Mouse (Mus musculus): ENCODE measurements around the gene 2210016F16Rik.
"Not testable (repeated sequence)": the region's sequence is repeated elsewhere in the genome, so short reads cannot be mapped to it uniquely, and the experiment has no call there.

The 2210016F16Rik gene

DNA sequence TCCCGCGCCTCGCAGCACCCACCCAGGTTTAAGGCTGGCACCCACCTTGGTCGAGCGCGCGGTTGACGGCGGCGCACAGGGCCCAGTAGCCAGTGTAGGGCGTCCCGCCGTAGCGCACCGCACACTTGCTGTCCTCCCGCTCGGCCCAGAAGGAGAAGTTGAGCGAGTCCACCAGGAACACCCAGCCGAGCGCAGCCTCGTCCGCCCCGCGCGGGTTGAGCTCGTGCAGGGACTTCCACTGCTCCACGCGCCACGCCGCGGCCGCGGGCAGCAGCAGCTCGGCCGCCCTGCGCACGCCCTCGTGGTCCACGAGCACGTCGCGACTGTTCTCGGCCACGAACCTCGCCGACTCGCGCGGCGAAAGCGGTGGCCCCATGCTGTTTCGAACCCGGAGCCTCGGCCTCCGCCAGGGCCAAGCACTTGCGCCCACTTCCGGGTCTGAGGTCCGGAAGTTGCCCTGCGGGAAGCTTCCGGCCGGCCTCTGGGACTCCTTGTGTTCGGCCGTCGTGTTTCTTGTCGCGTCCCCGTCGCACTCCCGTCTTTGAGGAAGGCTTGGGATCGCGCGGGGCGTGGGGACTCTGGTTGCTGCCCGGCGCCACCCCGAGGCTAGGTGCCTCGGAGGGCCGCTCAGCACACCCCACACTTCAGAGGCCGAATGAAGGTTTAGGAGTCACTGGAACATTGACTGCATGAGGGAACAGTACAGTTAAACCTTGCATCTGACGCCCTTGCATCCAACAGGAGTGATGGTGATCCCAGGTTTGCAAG lies at the start of gene 2210016F16Rik:
Gene 2210016F16Rik (minus strand): TSS at position 447 of the 768 bp plus-strand sequence.
- no peak for DNase-seq (ENCODE audit: low read depth, low spot score)

DNA sequence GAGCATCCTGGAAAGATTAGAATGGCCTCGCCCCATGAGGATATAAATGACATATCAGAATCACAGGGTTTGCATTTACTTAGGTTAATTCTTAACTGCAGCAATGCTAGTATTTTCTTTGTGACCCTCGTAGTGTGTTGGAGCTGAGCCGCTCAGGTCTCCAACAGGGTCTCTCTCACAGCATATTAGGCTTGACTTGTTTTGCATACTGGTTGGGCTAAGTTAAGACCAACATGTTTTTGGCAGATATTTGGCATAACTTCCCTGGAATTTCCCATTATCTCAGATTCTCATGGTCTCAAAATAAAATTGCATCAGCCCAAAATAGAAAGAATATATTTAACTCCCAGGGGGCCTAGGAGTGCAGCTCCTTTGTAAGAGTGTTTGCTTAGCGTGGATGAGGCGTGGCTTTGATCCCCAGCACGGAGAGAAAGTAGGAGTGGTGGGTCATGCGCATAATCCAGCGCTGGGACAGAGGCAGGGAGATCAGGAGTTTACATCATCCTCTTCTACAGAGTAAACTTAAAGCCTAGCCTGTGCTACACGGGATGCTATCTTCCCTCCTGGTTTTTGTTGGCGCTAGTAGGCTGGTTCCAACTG lies 38.1 kb upstream of the 2210016F16Rik start:
- DNase-seq (ENCODE audit: low read depth, low spot score), result no peak

DNA sequence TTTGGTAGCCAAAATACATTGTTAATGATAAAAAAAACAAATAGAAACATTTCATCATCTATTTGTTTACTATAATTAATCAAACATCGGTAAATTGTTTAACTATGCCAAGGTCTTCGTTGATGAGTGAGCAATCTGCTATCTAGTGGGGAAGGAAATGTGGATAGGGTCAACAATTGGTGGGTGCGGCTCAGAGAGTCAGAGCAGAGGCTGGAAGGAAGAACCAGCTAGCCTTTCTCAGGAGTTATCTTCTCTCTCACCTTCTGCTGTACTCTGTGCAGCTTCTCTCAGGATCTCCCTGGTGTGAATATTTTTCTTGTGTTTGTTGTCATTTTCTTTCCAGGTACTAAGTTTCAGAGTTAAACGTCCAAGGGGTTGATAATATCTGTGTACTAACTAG lies 37.2 kb upstream of the 2210016F16Rik start:
- DNase-seq (ENCODE audit: low read depth, low spot score), result no peak

DNA sequence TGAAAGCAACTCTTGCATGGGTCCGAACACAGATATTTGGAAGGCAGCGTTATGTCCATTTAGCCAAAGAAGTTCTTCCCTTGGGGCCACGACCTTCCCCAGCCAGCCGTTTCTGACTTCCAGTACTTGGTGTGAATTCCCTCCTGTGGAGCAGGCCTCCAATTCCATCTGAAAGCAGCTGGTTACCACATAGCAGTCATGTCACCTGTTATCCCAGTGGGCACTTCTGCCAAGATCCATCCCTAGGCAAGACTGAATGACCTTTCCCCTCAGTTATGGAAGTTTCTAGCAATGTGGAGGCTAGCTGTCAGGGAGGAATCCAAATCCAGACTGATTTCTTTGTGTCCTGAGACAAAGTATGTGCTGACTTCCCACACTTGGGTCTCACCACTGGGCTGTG lies 36.0 kb upstream of the 2210016F16Rik start:
- DNase-seq (ENCODE audit: low read depth, low spot score), result no peak

DNA sequence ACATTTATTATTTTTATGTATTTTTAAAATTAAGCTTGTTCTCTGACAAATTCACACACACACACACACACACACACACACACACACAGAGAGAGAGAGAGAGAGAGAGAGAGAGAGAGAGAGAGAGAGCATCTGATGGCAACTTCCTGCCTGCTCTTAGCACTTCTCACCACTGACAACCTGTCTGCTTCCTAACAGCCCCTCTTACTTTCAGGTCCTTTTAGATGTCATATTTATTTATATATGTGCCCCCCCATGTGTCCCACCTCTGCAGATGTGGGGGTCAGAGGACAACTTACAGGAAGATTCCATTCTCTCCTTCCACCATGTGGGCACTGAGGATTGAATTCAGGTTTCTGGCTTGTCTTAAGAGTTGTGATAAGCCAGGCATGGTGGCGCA lies 34.2 kb upstream of the 2210016F16Rik start:
- no peak for DNase-seq (ENCODE audit: low read depth, low spot score)

DNA sequence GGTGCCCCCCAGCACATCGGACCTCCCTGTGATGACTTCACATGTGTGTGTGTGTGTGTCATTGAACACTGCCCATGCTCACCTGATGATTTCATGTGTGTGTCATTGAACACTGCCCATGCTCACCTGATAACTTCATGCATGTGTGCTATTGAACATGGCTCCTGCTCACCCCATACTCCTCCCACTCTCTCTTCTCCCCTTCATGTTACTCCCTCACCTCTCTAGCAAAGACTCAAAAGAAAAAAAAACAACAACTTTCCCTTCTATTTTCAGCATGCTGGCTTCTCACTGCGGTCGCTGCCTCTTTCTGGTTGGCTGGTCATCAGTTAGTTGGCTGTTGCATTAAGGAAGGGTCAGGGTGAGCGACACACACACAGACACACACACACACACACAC lies 33.6 kb upstream of the 2210016F16Rik start:
- no peak for DNase-seq (ENCODE audit: low read depth, low spot score)

DNA sequence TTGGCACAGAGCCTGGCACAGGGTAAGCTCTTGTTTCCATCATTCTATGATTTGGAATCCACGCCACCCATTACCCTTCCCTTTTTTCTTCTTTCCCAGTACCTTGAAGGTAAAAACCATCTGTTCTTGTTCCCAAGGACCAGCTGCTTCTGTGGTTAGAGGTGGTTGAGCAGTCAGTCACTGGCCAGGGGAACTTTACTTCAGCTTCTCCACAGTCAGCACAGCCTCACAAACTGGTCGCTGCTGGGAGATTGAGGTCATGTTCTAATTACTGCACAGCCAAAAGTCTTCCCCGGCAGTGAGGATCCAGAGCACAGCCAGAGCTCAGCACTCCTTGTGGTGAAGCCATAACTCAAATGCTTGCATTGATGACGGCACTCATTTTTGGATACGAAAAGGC lies 30.8 kb upstream of the 2210016F16Rik start:
- no peak for DNase-seq (ENCODE audit: low read depth, low spot score)

DNA sequence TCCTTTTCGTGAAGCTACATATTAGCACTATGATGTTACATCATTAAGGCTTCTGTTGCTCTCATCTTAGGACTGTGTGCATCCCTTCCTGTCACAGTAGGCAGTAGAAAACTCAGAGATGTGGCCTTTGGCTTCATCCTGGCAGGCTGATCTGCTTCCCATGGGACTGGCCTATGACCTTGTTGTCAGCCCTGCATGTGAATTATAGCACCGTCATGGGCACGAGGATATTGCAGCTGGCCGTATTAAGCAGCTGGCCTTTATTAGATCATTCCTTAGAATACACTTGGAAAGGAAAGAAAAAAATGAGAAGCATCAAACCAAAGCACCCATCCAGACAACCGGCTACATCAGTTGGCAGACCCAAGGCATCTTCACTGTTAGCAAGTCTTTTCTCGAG lies 30.3 kb upstream of the 2210016F16Rik start:
- no peak for DNase-seq (ENCODE audit: low read depth, low spot score)

DNA sequence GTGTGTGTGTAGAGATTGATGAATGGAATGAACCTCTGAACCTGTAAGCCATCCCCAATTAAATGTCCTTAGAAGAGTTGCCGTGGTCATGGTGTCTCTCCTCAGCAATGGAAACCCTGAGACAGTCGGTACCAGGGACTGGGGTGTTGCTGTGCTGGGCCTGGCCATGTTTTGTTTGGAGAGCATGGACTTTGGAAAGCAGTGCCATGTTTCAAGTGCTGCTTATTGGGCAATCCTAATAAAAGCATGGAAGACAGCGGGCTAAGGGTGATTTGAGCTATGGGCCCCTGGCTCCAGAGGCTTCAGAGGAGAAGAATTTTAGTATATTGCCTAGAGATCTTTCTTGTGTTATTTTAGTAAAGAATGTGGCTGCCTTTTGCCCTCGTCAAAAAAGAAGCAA lies 26.0 kb upstream of the 2210016F16Rik start:
- DNase-seq (ENCODE audit: low read depth, low spot score), result no peak

DNA sequence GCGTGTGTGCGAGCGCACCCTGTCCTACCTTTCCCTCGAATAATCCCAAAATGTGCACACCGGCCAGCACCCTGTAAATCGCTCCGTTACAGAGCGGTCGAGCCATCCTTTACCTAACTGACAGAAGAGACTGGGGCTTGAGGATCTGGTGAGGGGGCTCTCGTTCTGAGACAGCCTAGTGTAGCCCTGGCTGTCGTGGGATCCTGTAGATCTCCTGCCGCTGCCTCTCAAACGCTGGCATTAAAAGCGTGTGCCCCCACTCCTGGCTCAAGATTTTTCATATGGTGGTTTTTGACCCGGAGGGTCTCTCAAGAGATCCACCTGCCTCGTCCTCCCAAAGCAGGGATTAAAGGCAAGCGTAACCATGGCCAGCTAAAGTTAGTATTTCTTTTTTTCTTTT lies 18.2 kb upstream of the 2210016F16Rik start, which contains the start of gene Hnrnpk:
Gene Hnrnpk (minus strand): TSS at position 101 of the 400 bp plus-strand sequence.
- not testable (repeated sequence) for DNase-seq (ENCODE audit: low read depth, low spot score)

DNA sequence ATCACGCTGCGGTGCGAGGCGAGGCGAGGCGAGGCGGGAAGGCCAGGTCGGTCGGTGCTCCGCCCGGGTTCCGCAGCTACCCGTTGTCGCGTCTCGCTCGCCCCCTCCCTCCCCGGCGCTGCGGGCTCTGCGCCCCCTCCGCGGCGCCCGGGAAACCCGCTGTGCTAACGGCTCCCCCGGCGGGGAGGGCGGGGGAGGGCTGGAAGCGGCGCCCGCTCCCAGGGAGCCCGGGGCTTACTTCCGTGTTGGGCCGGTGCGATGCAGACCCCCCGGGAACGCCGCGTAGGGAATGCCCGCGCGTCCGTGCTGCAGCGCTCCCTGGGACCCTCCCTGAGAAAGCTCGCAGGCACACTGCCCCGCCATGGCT lies 17.7 kb upstream of the 2210016F16Rik start:
- no peak for DNase-seq (ENCODE audit: low read depth, low spot score)

DNA sequence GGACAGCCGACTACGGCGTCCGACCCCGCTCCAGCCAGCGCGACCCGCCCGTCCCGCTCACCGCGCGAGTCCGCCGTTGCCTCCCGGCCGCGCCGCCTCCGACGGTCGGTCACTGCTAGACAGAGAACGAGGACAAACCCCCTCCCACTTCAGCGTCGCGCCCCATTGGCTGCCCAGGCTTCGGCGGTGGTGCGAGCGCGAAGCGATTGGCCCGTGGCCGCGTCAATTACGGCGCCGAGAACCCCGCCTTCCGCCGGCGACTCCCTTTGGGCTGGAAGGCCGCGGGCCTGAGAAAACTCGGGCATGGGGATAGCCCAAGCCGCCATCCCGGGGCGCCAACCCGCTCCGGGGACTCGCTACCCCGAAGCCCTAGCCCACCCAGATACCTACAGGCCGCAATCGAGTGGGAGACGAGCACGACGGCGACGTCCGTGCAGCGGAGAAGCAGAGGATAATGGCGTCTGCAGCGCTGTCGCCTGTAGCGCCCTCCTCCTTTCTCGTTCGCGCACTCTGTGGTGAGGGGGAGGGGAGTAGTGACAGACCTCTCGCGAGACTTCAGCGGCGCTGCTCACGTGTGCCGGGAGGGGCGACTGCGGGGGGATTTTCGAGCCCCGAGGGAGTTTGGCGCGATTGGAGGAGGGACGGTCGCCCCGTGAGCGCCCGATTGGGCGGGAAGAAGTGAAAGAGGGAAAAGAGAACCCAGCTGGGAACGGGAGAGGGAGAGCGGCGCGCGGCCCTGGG lies 17.1 kb upstream of the 2210016F16Rik start, which contains the start of gene Rmi1:
Gene Rmi1 (plus strand): TSS at position 246 of the 741 bp plus-strand sequence.
- peak; percentile 96 for DNase-seq (ENCODE audit: low read depth, low spot score)

DNA sequence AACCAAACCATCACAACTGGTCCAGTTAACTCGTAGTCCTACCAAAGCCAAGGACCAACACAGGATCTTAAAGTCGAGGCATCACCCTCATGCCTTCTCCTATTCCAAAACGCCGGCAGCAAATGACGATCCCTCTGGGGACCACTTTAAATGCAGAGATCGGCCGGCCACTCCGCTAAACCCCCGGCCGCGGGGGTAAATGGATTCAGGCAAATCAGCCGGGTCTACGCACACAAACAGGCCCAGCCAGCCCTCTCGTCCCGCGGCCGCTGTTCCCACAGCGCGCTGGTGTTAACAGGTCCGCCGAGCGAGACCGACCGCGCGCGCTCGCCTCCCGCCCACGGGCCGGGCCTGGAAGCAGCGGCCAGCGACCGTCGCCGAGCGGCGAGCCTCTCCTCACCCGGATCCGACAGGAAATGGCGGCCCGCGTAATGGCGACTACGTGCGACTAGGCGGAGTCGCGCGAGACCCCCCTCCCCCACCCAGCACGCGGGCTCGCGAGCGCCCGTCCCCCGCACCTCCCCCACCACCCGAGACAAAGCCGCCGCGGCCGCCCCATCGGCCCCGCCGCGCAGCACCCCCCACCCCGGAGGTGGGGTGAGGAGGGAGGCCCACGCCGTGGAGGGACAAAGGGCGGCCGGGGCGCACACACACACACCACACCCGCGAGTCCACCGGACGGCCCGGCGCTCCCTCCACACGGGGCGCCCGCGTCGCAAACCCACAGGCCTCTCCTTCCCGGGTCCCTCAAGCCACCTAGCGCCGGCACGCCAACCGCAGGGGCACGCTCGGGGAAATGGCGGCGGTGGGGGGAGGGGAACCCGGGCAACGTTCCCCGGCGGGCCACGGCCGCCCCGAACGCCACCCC lies 16.3 kb upstream of the 2210016F16Rik start:
- DNase-seq (ENCODE audit: low read depth, low spot score), result no peak

DNA sequence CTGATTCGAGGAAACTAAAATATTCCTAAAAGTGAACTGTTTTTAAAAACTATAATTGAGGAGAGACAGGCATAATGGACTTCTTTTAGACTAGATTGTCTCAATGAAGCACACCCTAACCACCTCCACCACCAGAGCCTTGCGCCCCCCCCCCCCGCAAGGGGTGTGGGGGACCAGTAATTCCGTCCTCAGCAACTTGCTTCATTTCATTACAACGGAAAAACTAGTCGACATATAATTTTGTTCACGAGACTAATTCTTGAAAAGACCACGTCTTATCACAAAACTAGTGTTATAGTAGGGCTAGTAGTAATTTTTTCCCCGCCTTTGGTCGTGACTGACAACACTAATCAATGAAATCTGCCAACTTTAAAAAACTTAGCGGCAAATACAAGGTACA lies 15.6 kb upstream of the 2210016F16Rik start:
- DNase-seq (ENCODE audit: low read depth, low spot score), result no peak

DNA sequence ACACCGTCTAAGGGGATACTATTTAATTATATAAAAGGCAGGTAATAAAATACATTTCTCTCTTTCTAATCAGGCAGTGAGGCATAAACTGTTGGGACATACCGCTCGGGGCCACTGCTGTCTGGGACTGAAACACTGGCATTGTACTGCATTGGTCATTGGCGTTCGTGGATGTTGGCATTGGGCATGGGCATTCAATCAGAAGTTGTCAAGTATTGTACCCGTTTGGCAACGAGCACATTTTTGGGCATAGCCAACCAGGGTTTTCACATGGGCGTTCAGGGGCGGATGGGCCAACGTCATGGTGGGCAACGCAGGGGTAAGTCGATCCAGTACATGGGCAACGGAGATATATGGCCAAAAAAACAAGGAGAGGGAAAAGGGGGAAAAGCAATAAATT lies 12.6 kb upstream of the 2210016F16Rik start:
- DNase-seq (ENCODE audit: low read depth, low spot score), result no peak

DNA sequence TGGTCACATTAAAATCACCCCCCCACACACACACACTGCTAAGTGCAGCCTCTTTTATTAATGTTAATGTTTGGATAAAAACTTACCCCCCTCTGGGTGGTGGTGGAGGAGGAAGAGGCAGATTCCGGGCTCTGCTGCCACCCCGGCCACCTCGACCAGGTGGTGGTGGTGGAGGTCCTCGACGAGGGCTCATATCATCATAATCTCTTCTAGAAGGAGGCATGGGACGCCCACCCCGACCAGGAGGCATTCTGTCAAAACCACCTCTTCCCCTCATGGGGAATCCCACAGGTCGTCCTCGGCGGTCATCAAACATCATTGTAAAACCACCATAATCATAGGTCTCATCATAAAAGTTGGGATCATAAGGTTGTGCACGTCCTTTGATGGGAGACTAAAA lies 9.4 kb upstream of the 2210016F16Rik start:
- DNase-seq (ENCODE audit: low read depth, low spot score), result not testable (repeated sequence)

DNA sequence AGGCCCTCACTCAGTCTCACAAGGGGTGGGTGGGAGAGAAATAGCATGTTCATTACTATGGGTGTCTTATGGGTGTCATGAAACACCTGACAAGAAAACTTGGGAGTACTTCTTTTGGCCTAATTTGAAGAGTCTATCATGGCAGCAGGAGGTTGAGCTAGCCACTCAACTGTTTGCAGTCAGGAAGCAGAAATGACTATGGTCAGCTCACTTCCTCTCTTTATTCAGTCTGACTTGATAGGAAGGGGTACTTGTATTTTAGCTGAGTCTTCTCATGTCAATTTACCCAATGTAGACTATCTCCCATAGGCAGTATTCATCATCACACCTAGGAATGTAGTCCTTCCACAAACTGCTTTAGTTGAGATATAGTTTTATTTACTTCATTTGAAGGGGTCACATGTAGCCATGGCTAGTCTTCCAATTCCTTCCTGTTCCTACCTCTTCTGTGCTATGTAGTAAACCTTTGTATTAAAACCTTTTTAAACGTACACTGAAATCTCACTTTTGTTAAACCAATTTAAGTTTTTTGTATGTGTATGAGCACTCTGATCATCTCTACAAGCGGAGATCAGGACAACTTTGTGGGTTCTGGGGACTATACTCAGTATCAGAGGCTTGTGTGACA lies 4.4 kb upstream of the 2210016F16Rik start:
- DNase-seq (ENCODE audit: low read depth, low spot score), result no peak

DNA sequence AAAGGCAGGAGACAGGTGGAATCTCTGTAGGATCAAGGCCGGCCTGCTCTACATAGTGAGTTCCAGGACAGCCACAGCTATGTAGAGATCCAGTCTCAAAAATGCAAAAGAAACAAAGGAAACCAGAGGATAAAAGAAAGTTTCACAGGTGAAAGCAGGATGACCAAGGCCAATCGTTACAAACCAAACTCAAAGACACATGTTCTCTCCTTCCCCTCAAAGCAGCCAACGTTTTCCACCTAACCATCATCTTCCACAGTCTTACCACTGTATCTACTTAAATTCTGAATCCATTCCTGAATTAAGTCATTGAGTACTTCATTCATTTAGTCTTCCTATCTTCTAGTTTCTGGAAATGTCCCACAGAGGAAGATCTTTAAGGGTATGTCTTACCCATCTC lies 3.4 kb upstream of the 2210016F16Rik start:
- DNase-seq (ENCODE audit: low read depth, low spot score), result no peak

DNA sequence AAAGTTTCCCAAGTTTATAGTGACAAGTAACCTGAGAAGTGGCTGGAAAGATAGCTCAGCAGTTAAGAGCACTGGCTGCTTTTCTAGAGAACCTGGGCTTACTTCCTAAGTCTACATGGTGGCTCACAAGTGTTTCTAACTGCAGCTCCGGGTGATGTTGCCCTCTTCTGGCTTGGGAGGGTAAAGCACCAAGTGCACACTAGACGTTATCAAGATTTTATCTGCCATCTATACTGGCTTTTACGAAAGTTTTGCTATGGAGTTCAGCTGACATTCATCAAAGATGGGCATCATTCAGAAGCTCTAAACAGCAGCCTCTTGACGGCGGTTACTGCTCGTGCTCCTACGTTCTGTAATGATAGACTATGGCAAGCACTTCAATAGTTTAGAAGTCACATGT lies 2.9 kb upstream of the 2210016F16Rik start:
- no peak for DNase-seq (ENCODE audit: low read depth, low spot score)

DNA sequence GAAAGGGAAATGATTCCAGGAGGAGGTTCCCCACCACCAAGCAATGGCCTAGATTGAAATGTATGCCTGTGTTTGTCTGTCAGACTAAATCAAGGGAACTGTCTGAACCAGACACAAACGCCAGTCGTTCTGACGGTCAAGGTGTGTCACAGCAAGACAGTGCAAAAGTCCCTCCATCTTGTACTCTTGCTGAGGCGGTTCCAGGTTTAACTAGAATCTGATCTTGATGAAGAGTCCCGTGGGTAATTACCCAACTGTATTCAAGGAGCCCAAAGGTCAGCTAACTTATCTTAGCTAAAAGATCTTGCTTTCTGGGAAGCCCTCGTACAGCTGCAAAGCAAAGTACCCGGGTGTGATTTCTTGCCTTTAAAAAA lies 509 bp upstream of the 2210016F16Rik start:
- DNase-seq (ENCODE audit: low read depth, low spot score), result no peak

DNA sequence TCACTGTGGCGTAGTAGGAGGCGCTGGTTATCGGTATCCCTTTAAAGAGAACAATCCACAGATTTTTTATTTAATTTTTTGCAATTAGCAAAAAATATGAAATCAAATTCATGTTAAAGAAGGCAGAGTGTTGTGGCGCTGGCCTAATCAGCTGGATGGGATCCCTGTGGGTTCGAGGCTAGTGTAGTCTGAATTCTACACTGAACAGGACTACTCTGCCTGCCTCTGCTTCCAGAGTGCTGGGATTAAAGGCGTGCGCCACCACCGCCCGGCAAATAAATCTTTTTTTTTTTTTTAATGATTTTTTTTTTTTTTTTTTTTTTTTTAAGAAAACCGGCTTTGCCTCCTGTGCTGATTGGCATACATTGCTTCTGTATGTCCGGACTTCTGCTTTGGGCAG lies 654 bp downstream of the 2210016F16Rik start:
- DNase-seq (ENCODE audit: low read depth, low spot score), result no peak
